Mouse (Mus musculus): ENCODE results near the gene Spon2. TPM values are rescaled to one million over a fixed set of nuclear protein-coding genes. Genes with fewer than 3 reads are reported as not detected.

Spon2 gene
- polyA plus RNA-seq, 1 experiment from 2014 or later: 23.4 TPM

GRCm38 (mm10) chr5:33206328-33206727 is 11.9 kb downstream of the Spon2 start:
- no peak overlapping the region for H3K27ac ChIP-seq (ENCODE audit: low read length)
- no peak for ATAC-seq (ENCODE audit: low read depth)
- H3K36me3 ChIP-seq (ENCODE audit: control insufficient read depth, insufficient read depth, low read length): no peaks in the 10 kb centered on the region
- no peaks in the 10 kb centered on the region; the same call in 1 of the 2 replicates for H3K4me1 ChIP-seq (replicated peaks; ENCODE audit: control insufficient read depth, insufficient read depth, low read length)
- H3K27me3 ChIP-seq (ENCODE audit: control insufficient read depth, insufficient read depth, low read depth, low read length): no peaks in the 10 kb centered on the region; the same call in 1 of the 2 replicates
- no peak overlapping the region for H3K4me2 ChIP-seq (ENCODE audit: low read depth, low read length)
- no peak overlapping the region for H3K4me3 ChIP-seq (ENCODE audit: low read length)
- 77% methylated on average over 7 of the region's 7 CpGs for WGBS
- no peak overlapping the region for H3K9ac ChIP-seq (ENCODE audit: low read length)
- H3K9me3 ChIP-seq (ENCODE audit: control insufficient read depth, low read length): no peaks in the 10 kb centered on the region

DNA sequence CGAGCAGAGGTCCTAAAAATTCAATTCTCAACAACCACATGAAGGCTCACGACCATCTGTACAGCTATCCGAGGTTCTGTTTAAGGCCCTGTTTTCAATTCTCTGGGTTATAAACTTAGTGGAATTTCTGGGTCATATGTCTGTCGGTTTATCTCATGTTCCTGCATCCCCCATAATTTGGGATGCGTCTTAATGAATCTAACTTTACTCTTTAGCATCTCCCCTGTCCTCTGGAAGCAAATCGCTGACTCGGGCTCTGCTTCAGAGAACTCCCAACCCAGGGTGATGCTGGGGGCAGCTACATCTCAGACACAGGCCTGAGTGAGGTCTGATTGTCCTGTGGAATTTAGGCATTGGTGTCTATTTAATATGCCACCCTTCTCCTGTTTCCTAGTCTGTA is 14.0 kb downstream of the Spon2 start:
- no peak overlapping the region for H3K9ac ChIP-seq (ENCODE audit: low read length)
- H3K36me3 ChIP-seq (ENCODE audit: control insufficient read depth, insufficient read depth, low read length): no peaks in the 10 kb centered on the region
- 74% methylated on average over 7 of the region's 7 CpGs for WGBS
- H3K9me3 ChIP-seq (ENCODE audit: control insufficient read depth, low read length): no peaks in the 10 kb centered on the region
- peak overlapping the region; percentile 55; the same call in 1 of the 2 replicates for H3K4me2 ChIP-seq (ENCODE audit: low read depth, low read length)
- no peak overlapping the region for H3K4me3 ChIP-seq (ENCODE audit: low read length)
- ATAC-seq (ENCODE audit: low read depth): no peak
- H3K4me1 ChIP-seq (replicated peaks; ENCODE audit: control insufficient read depth, insufficient read depth, low read length): no peaks in the 10 kb centered on the region; the same call in 1 of the 2 replicates
- H3K27me3 ChIP-seq (ENCODE audit: control insufficient read depth, insufficient read depth, low read depth, low read length): no peaks in the 10 kb centered on the region; the same call in 1 of the 2 replicates
- no peak overlapping the region for H3K27ac ChIP-seq (ENCODE audit: low read length)

DNA sequence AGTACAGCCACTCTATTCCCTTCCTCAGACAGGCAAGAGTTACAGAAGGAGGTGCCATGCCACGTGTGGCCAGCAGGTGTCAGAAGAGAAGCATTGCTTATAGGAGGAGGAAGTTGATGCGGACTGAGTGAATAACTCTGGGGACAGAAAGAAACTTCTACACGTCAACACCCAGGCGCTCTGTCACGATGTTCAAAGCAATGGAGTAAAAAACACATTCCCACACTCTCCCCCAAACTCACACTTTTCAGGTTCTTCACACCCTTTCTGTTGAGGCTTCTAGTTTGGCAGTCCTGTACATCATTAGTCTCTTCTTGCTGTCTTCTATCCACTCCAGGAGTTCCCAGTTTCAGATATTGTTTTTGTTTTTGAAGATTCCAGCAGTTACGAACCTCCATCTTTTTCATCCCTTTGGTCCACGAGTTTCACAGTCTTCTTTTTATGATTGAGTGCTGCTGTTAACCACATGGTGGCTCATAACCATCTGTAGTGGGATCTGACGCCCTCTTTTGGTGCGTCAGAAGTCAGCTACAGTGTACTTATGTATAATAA is 14.5 kb downstream of the Spon2 start:
- H3K4me3 ChIP-seq (ENCODE audit: low read length): peak overlapping the region; percentile 17
- peak; percentile 85 for ATAC-seq (ENCODE audit: low read depth)
- no peaks in the 10 kb centered on the region; the same call in 1 of the 2 replicates for H3K27me3 ChIP-seq (ENCODE audit: control insufficient read depth, insufficient read depth, low read depth, low read length)
- no peak overlapping the region for H3K27ac ChIP-seq (ENCODE audit: low read length)
- no peaks in the 10 kb centered on the region for H3K9me3 ChIP-seq (ENCODE audit: control insufficient read depth, low read length)
- 7% methylated on average over 9 of the region's 9 CpGs for WGBS
- no peak overlapping the region for H3K9ac ChIP-seq (ENCODE audit: low read length)
- peak overlapping the region; percentile 55 for H3K4me2 ChIP-seq (ENCODE audit: low read depth, low read length)
- H3K4me1 ChIP-seq (replicated peaks; ENCODE audit: control insufficient read depth, insufficient read depth, low read length): no peaks in the 10 kb centered on the region; the same call in 1 of the 2 replicates
- H3K36me3 ChIP-seq (ENCODE audit: control insufficient read depth, insufficient read depth, low read length): no peaks in the 10 kb centered on the region

- H3K4me2 ChIP-seq (ENCODE audit: low read depth, low read length): no peak overlapping the region
- no peaks in the 10 kb centered on the region; the same call in 1 of the 2 replicates for H3K4me1 ChIP-seq (replicated peaks; ENCODE audit: control insufficient read depth, insufficient read depth, low read length)
- H3K27me3 ChIP-seq (ENCODE audit: control insufficient read depth, insufficient read depth, low read depth, low read length): no peaks in the 10 kb centered on the region; the same call in 1 of the 2 replicates
- no peaks in the 10 kb centered on the region for H3K36me3 ChIP-seq (ENCODE audit: control insufficient read depth, insufficient read depth, low read length)
- no peak overlapping the region for H3K4me3 ChIP-seq (ENCODE audit: low read length)
- ATAC-seq (ENCODE audit: low read depth): 0 out of 2 replicates have a peak, but pooled peaks have one; percentile 1
- 71% methylated on average over 6 of the region's 6 CpGs for WGBS
- no peak overlapping the region for H3K9ac ChIP-seq (ENCODE audit: low read length)
- no peak overlapping the region for H3K27ac ChIP-seq (ENCODE audit: low read length)
- no peaks in the 10 kb centered on the region for H3K9me3 ChIP-seq (ENCODE audit: control insufficient read depth, low read length)
Measured at GRCm38 (mm10) chr5:33203171-33203565, 15.1 kb downstream of the Spon2 start.

GRCm38 (mm10) chr5:33202516-33203170 is 15.6 kb downstream of the Spon2 start:
- Histone ChIP-seq H3K4me3 (ENCODE audit: low read length) (no peak overlapping the region), H3K9ac (ENCODE audit: low read length) (no peak overlapping the region), H3K4me1 (replicated peaks; ENCODE audit: control insufficient read depth, insufficient read depth, low read length) (no peaks in the 10 kb centered on the region; the same call in 1 of the 2 replicates), H3K4me2 (ENCODE audit: low read depth, low read length) (no peak overlapping the region), H3K9me3 (ENCODE audit: control insufficient read depth, low read length) (no peaks in the 10 kb centered on the region), H3K27ac (ENCODE audit: low read length) (no peak overlapping the region), H3K27me3 (ENCODE audit: control insufficient read depth, insufficient read depth, low read depth, low read length) (no peaks in the 10 kb centered on the region; the same call in 1 of the 2 replicates), H3K36me3 (ENCODE audit: control insufficient read depth, insufficient read depth, low read length) (no peaks in the 10 kb centered on the region)
- 0 out of 2 replicates have a peak, but pooled peaks have one; percentile 18 for ATAC-seq (ENCODE audit: low read depth)
- WGBS: 53% methylated on average over 13 of the region's 13 CpGs

DNA sequence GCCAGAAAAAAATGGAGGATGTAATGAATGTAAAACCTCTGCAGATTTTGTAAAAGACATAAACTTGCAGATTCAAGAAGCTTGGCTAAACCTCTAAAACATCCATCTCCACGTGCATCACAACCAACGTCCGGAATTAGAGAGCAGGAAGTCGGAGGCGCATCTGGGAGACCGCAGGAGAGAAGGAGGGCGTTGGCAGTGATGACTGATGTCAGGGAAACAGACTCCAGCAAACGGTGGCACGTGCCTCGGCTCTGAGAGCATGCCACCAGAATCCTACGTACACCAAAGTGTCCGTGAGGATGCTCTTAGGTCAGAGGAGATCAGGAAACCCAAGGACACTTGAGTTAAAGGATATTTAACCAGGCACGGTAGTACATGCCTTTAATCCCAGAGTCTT is 16.6 kb downstream of the Spon2 start:
- H3K4me3 ChIP-seq (ENCODE audit: low read length): no peak overlapping the region
- ATAC-seq (ENCODE audit: low read depth): no peak
- H3K9me3 ChIP-seq (ENCODE audit: control insufficient read depth, low read length): no peaks in the 10 kb centered on the region
- H3K36me3 ChIP-seq (ENCODE audit: control insufficient read depth, insufficient read depth, low read length): no peaks in the 10 kb centered on the region
- H3K4me2 ChIP-seq (ENCODE audit: low read depth, low read length): no peak overlapping the region
- 32% methylated on average over 13 of the region's 13 CpGs for WGBS
- H3K4me1 ChIP-seq (replicated peaks; ENCODE audit: control insufficient read depth, insufficient read depth, low read length): no peaks in the 10 kb centered on the region
- no peak overlapping the region for H3K27ac ChIP-seq (ENCODE audit: low read length)
- no peak overlapping the region for H3K9ac ChIP-seq (ENCODE audit: low read length)
- H3K27me3 ChIP-seq (ENCODE audit: control insufficient read depth, insufficient read depth, low read depth, low read length): no peaks in the 10 kb centered on the region; the same call in 1 of the 2 replicates

GRCm38 (mm10) chr5:33200071-33200470 is 18.2 kb downstream of the Spon2 start:
- Histone ChIP-seq H3K27ac (ENCODE audit: low read length) (no peak overlapping the region), H3K4me3 (ENCODE audit: low read length) (no peak overlapping the region), H3K27me3 (ENCODE audit: control insufficient read depth, insufficient read depth, low read depth, low read length) (no peaks in the 10 kb centered on the region; the same call in 1 of the 2 replicates), H3K9me3 (ENCODE audit: control insufficient read depth, low read length) (no peaks in the 10 kb centered on the region), H3K36me3 (ENCODE audit: control insufficient read depth, insufficient read depth, low read length) (no peaks in the 10 kb centered on the region), H3K4me1 (replicated peaks; ENCODE audit: control insufficient read depth, insufficient read depth, low read length) (peaks cover under 1% of the 10 kb centered on the region; the same call in 1 of the 2 replicates), H3K4me2 (ENCODE audit: low read depth, low read length) (no peak overlapping the region), H3K9ac (ENCODE audit: low read length) (no peak overlapping the region)
- 36% methylated on average over 1 of the region's 1 CpGs for WGBS
- ATAC-seq (ENCODE audit: low read depth): no peak

DNA sequence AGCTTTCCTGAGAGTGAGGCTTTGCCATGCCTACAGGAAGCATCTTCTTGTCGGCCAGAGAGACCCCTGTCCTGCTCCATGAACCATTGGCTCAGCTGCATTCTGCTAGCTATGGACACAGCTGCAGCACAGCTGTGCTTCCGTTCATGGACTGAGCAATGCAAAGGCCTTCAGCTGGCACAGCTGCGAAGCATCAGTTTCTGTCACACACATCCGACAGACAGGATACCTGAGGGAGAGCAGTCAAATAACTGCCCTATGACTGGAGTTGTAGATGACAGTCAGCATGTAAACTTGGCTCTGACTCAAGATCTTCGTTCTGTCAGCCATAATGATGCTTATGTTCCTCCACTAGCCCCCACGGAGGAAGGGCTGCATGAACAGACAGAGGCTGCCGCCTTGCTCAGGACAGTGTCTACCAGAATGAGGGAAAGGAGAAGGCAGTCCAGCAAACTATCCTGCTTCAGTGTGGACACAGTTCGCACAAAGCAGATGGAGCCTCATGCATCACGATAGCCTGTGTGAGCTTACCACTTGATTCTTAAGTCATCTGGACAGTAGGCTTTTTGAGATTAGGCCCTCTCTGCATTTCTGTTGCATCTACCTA is 22.9 kb downstream of the Spon2 start:
- Histone ChIP-seq H3K36me3 (ENCODE audit: control insufficient read depth, insufficient read depth, low read length) (no peaks in the 10 kb centered on the region), H3K27me3 (ENCODE audit: control insufficient read depth, insufficient read depth, low read depth, low read length) (no peaks in the 10 kb centered on the region), H3K27ac (ENCODE audit: low read length) (no peak overlapping the region), H3K4me2 (ENCODE audit: low read depth, low read length) (no peak overlapping the region), H3K4me1 (replicated peaks; ENCODE audit: control insufficient read depth, insufficient read depth, low read length) (peaks cover 7% of the 10 kb centered on the region), H3K4me3 (ENCODE audit: low read length) (no peak overlapping the region), H3K9me3 (ENCODE audit: control insufficient read depth, low read length) (no peaks in the 10 kb centered on the region), H3K9ac (ENCODE audit: low read length) (no peak overlapping the region)
- WGBS: 42% methylated on average over 9 of the region's 9 CpGs
- ATAC-seq (ENCODE audit: low read depth): peak; percentile 86

- WGBS: 7% methylated on average over 7 of the region's 7 CpGs
- Histone ChIP-seq H3K27me3 (ENCODE audit: control insufficient read depth, insufficient read depth, low read depth, low read length) (no peaks in the 10 kb centered on the region), H3K27ac (ENCODE audit: low read length) (no peak overlapping the region), H3K9me3 (ENCODE audit: control insufficient read depth, low read length) (no peaks in the 10 kb centered on the region), H3K4me1 (replicated peaks; ENCODE audit: control insufficient read depth, insufficient read depth, low read length) (peaks cover 7% of the 10 kb centered on the region), H3K36me3 (ENCODE audit: control insufficient read depth, insufficient read depth, low read length) (no peaks in the 10 kb centered on the region), H3K4me2 (ENCODE audit: low read depth, low read length) (no peak overlapping the region), H3K9ac (ENCODE audit: low read length) (no peak overlapping the region), H3K4me3 (ENCODE audit: low read length) (no peak overlapping the region)
- ATAC-seq (ENCODE audit: low read depth): no peak
Measured at GRCm38 (mm10) chr5:33193567-33193966, 24.7 kb downstream of the Spon2 start.
